Mouse (Mus musculus) large intestine, adult 2 months (tissue): ENCODE measurements at regions not wholly inside any gene's neighbourhood (a gene's known extent, or its start where the extent isn't known, plus 50 kb on each side); places are given as distances from the start of the nearest gene placed in this dataset.

Experiments
- DNase-seq: peaks from one replicate; pipeline ENCODE4 v3.0.0-alpha.2; 2012; ENCODE audit warnings: low read depth, low spot score
- WGBS: fragments of 180-500 bp; shearing (Covaris S2); methylation state at CpG from one replicate; pipeline ENCODE4 v1.1.7; 2018; 5-methylcytosine and 5-hydroxymethylcytosine counted together

DNA sequence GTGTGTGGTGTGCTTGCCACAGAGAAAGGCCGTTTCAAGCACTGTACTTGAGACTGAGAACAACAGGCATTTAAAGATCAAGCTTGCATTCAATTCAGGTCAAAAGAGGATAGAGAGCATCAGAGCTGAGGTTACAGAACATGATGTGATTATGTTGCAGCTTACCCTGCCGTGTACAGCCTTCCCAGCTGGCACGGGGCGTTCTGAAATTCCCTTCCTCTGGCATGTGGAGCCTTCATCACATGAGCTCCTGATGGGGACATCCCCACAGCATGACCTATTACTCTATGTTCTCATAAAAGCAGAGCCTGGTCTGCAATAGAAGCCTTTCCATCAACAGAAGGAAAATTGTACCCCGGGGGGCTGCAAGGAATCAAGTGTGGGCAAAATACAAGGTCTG lies 62.5 kb upstream of the Spag17 start:
- 82% methylated on average over 5 of the region's 5 CpGs for WGBS
- DNase-seq = no peak

DNA sequence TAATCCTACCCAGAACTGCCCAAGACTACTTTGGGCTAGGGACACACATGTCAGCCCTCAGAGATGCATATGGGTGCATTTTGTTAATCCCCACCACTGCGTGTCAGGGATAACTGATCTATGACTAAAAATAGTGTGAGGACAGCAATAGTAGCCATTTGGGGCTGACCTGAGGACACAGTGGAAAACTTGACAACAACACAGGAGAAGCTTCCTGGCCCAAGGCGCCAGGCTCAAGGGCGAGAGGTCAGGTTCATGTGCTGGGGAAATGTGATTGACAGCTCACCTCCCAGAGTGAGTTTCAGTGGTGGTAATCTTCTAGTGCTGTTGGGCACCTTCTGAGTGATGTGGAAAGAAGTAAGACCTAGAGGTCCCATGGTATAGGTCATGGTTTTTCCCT lies 62.0 kb upstream of the Spag17 start:
- WGBS = 85% methylated on average over 3 of the region's 3 CpGs
- no peak for DNase-seq
